In the genomic region with DNA sequence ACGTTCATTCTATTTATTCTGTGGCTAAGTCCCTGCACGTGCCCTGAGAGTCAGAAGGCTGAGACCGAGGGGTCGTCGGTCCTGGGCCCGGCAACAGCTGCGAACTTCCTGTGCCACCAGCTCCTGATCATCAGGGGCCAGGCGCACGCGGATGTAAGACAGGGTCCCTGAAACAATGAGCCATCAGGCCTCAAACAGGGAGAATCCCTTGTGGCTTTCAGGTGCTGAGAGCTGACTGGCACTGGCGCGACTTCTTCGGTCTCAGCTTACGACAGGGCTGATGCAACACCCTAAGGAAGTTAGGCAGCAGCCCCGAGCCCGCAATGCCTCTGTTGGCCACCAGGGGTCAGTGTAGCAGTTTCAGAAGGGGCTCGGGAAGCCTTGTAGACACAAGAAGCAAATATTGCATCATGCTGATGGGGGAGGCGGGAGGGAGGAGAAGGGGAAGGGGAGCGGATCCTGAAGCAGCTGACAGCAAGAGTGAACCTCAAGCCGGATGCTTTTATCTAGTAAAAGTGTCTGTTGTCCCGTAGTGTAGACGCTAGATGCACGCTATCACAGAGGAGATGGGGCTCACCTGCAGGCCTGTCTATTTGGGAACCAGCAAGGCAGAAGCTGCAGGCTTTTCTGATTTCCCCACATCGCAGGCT, we compare ENCODE assay signal across 8 mouse cellular contexts. TPM values are rescaled to one million over a fixed set of nuclear protein-coding genes. Genes with fewer than 3 reads are reported as not detected.
DNase-seq lines count a peak whose midpoint lies in the region; ATAC-seq lines count a peak whose summit lies in the region.

No protein-coding gene starts in this region.

- no peak overlapping the region for H3K4me3 ChIP-seq in hindbrain, embryonic 11.5 days (ENCODE audit: low read depth, low read length)

- H3K9ac ChIP-seq in hindbrain, embryonic 11.5 days (ENCODE audit: low read depth, low read length) = peak overlapping the region; percentile 32; the same call in 1 of the 2 replicates

- H3K4me1 ChIP-seq in hindbrain, embryonic 11.5 days (replicated peaks; ENCODE audit: control insufficient read depth, insufficient read depth, low read length) = 0 out of 2 replicates have a peak, but pooled peaks cover 4% of the 10 kb centered on the region

- peak; percentile 83 for ATAC-seq in frontal cortex, adult (ENCODE audit: low TSS enrichment)
- ATAC-seq in hindbrain, embryonic 11.5 days (ENCODE audit: low FRiP score) = peak; percentile 76

- no peaks in the 10 kb centered on the region for H3K36me3 ChIP-seq in hindbrain, embryonic 11.5 days (ENCODE audit: control insufficient read depth, insufficient read depth, low read length)

- peak; percentile 97 for DNase-seq in MEL-GATA-1-ER (ENCODE audit: extremely low read depth, low read depth)
- DNase-seq in cerebellum, adult 8-10 months = peak; percentile 99
- DNase-seq in hindbrain, embryonic 11.5 days (ENCODE audit: low spot score) = peak; percentile 100
- DNase-seq in layer of hippocampus, postnatal 10 days (ENCODE audit: low spot score in 2 of 2) = peak; percentile 99 to 100
- DNase-seq in lung, postnatal 10 days = peak; percentile 98
- DNase-seq in ovary, postnatal 36 days (ENCODE audit: low spot score) = peak; percentile 93
- peak; percentile 98 for DNase-seq in thymus, postnatal 25 days

- no peaks in the 10 kb centered on the region for H3K27me3 ChIP-seq in hindbrain, embryonic 11.5 days (ENCODE audit: control insufficient read depth, insufficient read depth, low read length)

- peak overlapping the region; percentile 32 for H3K4me2 ChIP-seq in hindbrain, embryonic 11.5 days (replicated peaks; ENCODE audit: low read depth, low read length)

- no peak overlapping the region for H3K27ac ChIP-seq in hindbrain, embryonic 11.5 days (ENCODE audit: low read depth, low read length)

- WGBS in hindbrain, embryonic 11.5 days = 7% methylated on average over 24 of the region's 24 CpGs

- H3K9me3 ChIP-seq in hindbrain, embryonic 11.5 days (ENCODE audit: control insufficient read depth, low read length) = no peaks in the 10 kb centered on the region

RNA-seq across cellular contexts. Expression of a gene that starts 21.6 kb away (rescaled TPM):
- 45.9 and 50.9 TPM in 2 replicates for polyA plus RNA-seq in hindbrain, embryonic 11.5 days (2014; fragmentation: Nextera tagmentation; extraction: Ambion mirVana)
- total RNA-seq in layer of hippocampus, postnatal 10 days (2021) = 10 to 100 TPM; 28.8 to 32.1 TPM

RNA-seq across cellular contexts. Expression of a gene that starts 56.5 kb away (rescaled TPM):
- polyA plus RNA-seq in hindbrain, embryonic 11.5 days (2014; fragmentation: Nextera tagmentation; extraction: Ambion mirVana) = 23.3 and 29.9 TPM in 2 replicates
- total RNA-seq in layer of hippocampus, postnatal 10 days (2021) = 100 to 1,000 TPM; 146 to 164 TPM
